Mouse (Mus musculus): Measurements from ENCODE around the gene Olfr155. TPM values are rescaled to one million over a fixed set of nuclear protein-coding genes. Genes with fewer than 3 reads are reported as not detected.

Gene Olfr155
- polyA plus RNA-seq, 1 experiment, result not detected

DNA sequence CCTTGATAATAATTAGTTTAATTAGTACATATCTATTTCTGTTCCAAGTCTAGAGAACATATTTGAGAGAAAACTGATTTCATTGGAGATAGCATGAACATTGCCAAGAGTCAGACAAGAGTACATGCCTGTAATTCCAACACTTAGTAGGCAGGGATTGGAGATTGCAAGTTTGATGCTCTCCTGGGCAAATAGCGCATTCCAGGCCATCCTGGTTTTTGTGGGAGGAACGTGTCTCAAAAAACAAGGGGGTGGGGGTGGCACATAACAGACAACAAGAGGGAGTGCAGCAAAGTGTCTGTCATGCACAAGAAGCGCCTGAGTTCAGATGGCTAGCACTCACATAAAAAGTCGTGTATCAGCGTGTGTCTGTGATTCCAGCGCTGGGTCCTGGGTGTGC is 28.2 kb downstream of the Olfr155 start:
- no peak overlapping the region for H3K4me3 ChIP-seq (ENCODE audit: insufficient read depth, low read length)
- TF ChIP-seq CTCF (IDR thresholded peaks at IDR 0.05; ENCODE audit: borderline replicate concordance, insufficient read depth, low read length) (no peak), POLR2A (IDR thresholded peaks at IDR 0.05; ENCODE audit: low read depth, low read length) (no peak)
- peaks cover 12% of the 10 kb centered on the region for H3K4me1 ChIP-seq (ENCODE audit: control insufficient read depth, insufficient read depth, low read length)
- no peak overlapping the region for H3K27ac ChIP-seq (ENCODE audit: insufficient read depth, low read length)

DNA sequence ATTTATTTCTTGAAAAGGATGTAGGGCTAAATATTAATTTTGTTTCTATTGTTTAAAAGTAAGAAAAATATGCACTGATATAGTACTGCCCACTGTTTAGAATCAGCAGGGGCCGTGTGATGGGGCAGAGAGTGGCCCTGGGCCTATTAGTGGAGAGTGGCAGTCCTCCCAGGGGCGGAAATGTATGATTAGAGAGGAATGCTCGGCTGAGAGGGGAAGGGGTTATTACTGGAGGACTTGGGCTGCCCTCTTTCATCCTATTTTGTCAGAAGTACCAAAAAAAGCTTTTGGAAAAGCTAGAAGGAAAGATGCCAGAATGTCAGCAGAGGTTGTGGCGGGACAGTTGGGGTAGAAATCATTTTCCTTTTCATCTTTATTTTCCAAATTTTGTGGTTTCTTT is 32.8 kb downstream of the Olfr155 start:
- no peak overlapping the region for H3K27ac ChIP-seq (ENCODE audit: insufficient read depth, low read length)
- H3K4me3 ChIP-seq (ENCODE audit: insufficient read depth, low read length), result no peak overlapping the region

DNA sequence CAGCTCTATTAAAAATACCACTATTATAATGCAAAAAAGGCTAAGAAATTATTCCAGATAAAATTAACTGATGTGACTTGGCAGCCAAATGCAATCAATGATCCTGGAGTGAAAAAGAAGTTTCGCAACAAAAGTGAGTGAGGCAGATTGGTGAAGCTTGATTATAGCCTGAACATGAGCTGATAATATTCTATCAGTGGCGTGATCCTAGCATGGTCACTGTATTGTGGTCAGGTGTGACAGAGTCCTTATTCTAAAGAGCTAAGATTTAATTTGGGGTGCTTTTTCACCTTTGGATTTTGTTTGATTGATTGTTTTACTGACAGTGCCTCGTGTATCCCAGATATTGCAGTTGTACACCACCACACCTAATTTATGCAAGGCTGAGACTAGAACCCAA is 39.9 kb downstream of the Olfr155 start:
- Histone ChIP-seq H3K4me1 (ENCODE audit: control insufficient read depth, insufficient read depth, low read length) (no peaks in the 10 kb centered on the region), H3K4me3 (ENCODE audit: insufficient read depth, low read length) (no peak overlapping the region), H3K27ac (ENCODE audit: insufficient read depth, low read length) (no peak overlapping the region)
- TF ChIP-seq POLR2A (IDR thresholded peaks at IDR 0.05; ENCODE audit: low read depth, low read length) (no peak), CTCF (IDR thresholded peaks at IDR 0.05; ENCODE audit: borderline replicate concordance, insufficient read depth, low read length) (no peak)

More for the DNA sequence above, 32.8 kb downstream of the Olfr155 start:
- peaks cover 6% of the 10 kb centered on the region for H3K4me1 ChIP-seq (ENCODE audit: control insufficient read depth, insufficient read depth, low read length)
- TF ChIP-seq CTCF (IDR thresholded peaks at IDR 0.05; ENCODE audit: borderline replicate concordance, insufficient read depth, low read length) (no peak), POLR2A (IDR thresholded peaks at IDR 0.05; ENCODE audit: low read depth, low read length) (no peak)

DNA sequence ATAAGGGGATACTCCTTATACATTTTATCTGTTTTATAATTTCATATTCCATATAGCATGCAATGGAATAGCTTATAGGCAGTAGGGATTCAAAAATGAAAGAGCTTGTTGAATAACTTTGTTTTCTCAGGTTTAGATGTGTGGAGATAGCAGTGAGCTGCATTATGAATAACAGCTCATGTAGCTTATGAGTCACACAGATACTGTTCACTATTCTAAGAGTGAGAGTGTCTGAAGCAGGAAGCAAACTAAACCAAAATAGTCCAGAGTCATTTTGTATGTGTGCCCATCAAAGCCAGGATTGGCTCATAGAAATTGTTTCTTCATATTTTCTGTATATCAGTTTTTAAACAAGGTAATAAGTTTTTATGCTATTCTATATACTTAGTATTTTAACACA is 45.8 kb downstream of the Olfr155 start:
- Histone ChIP-seq H3K4me3 (ENCODE audit: insufficient read depth, low read length) (no peak overlapping the region), H3K4me1 (ENCODE audit: control insufficient read depth, insufficient read depth, low read length) (peaks cover 3% of the 10 kb centered on the region; the same call in 1 of the 2 replicates), H3K27ac (ENCODE audit: insufficient read depth, low read length) (no peak overlapping the region)
- no peak for TF ChIP-seq POLR2A (IDR thresholded peaks at IDR 0.05; ENCODE audit: low read depth, low read length)
- TF ChIP-seq CTCF (IDR thresholded peaks at IDR 0.05; ENCODE audit: borderline replicate concordance, insufficient read depth, low read length), result no peak

DNA sequence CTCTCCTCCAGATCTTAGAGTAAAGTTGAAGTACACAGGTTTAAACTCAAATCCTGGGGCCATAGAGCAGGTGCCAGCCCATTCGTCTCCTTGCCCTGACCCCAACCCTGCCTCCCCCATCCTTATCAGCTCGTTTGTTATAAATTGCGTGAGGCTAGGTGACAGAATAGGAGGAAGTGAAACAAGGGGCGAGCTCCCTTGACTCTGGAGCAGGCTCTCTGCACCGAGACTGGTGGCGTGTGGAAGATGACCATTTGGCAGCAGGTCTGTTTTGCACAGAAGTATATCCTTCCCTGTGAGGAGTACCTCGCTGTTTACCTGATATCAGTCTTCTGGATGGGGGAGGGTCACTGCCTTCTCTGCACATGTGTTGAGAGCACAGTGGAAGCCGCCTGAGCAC is 47.8 kb downstream of the Olfr155 start:
- Histone ChIP-seq H3K4me3 (ENCODE audit: insufficient read depth, low read length) (no peak overlapping the region), H3K27ac (ENCODE audit: insufficient read depth, low read length) (no peak overlapping the region), H3K4me1 (ENCODE audit: control insufficient read depth, insufficient read depth, low read length) (peaks cover 3% of the 10 kb centered on the region; the same call in 1 of the 2 replicates)
- no peak for TF ChIP-seq POLR2A (IDR thresholded peaks at IDR 0.05; ENCODE audit: low read depth, low read length)

DNA sequence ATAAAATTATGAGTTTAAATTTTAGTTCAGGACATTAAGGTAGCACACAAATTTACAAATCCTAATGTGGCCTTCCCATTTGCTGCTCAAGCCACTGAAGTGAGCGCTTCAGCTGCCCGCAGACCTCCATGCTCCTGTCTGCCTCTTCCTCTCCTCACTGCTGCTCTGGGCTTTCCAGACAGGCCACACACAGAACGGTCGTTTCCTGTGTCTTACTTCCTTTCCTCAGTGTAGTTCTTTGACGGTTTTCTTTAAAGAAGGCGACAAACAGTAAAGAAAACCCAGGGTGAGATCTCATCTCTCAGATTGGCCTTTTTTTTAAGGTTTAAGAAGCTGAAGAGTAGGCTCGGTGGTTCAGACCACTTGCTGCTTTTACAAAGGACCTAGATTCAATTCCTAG is 52.3 kb downstream of the Olfr155 start:
- Histone ChIP-seq H3K4me1 (ENCODE audit: control insufficient read depth, insufficient read depth, low read length) (no peaks in the 10 kb centered on the region; the same call in 1 of the 2 replicates), H3K4me3 (ENCODE audit: insufficient read depth, low read length) (no peak overlapping the region), H3K27ac (ENCODE audit: insufficient read depth, low read length) (no peak overlapping the region)
- no peak for TF ChIP-seq POLR2A (IDR thresholded peaks at IDR 0.05; ENCODE audit: low read depth, low read length)
- no peak for TF ChIP-seq CTCF (IDR thresholded peaks at IDR 0.05; ENCODE audit: borderline replicate concordance, insufficient read depth, low read length)

DNA sequence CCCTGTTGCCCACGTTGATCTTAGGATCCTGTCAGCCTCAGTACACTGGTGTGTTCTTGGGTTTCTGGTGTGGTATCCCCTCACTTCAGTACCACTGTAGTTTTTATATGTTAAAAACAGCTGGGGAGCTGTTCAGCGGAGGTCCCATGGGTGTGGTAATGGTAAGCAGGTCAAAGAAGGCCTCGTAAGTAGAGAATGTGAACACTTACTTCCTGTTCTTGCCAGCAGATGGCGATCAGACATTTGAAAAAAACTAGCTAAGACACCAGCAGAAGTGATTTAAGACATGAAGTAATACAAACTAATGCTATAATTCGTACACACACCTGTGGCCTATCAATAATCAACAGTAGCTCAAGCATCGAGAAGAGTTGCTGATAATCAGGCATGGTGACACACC is 55.1 kb downstream of the Olfr155 start:
- TF ChIP-seq CTCF (IDR thresholded peaks at IDR 0.05; ENCODE audit: borderline replicate concordance, insufficient read depth, low read length) (no peak), POLR2A (IDR thresholded peaks at IDR 0.05; ENCODE audit: low read depth, low read length) (no peak)
- no peaks in the 10 kb centered on the region; the same call in 1 of the 2 replicates for H3K4me1 ChIP-seq (ENCODE audit: control insufficient read depth, insufficient read depth, low read length)
- no peak overlapping the region for H3K4me3 ChIP-seq (ENCODE audit: insufficient read depth, low read length)

More for the DNA sequence above, 55.1 kb downstream of the Olfr155 start:
- no peak overlapping the region for H3K27ac ChIP-seq (ENCODE audit: insufficient read depth, low read length)

Other genes starting within 250 kb of the Olfr155 start
- 60.0 and 62.1 TPM in 2 replicates for gene Npr2, start 219.6 kb upstream of the Olfr155 start, polyA plus RNA-seq (2011; ENCODE audit: insufficient read length, low read depth, missing spikeins)
- not detected in 2 replicates for gene Spag8, start 198.0 kb upstream of the Olfr155 start, polyA plus RNA-seq (2011; ENCODE audit: insufficient read length, low read depth, missing spikeins)
- 22.9 and 27.9 TPM in 2 replicates for gene Hint2, start 195.1 kb upstream of the Olfr155 start, polyA plus RNA-seq (2011; ENCODE audit: insufficient read length, low read depth, missing spikeins)
- gene Tmem8b, start 182.6 kb upstream of the Olfr155 start, polyA plus RNA-seq (2011; ENCODE audit: insufficient read length, low read depth, missing spikeins), result 5.2 and 7.4 TPM in 2 replicates
- gene Fam221b, start 182.4 kb upstream of the Olfr155 start, polyA plus RNA-seq (2011; ENCODE audit: insufficient read length, low read depth, missing spikeins), result 0.62 and 0.67 TPM in 2 replicates
- not detected in 2 replicates for gene Olfr70, start 150.8 kb upstream of the Olfr155 start, polyA plus RNA-seq (2011; ENCODE audit: insufficient read length, low read depth, missing spikeins)
- gene Olfr71, start 141.3 kb upstream of the Olfr155 start, polyA plus RNA-seq (2011; ENCODE audit: insufficient read length, low read depth, missing spikeins), result not detected in 2 replicates
- 0.33 and 0.35 TPM in 2 replicates for gene Hrct1, start 124.4 kb upstream of the Olfr155 start, polyA plus RNA-seq (2011; ENCODE audit: insufficient read length, low read depth, missing spikeins)
- gene Spaar, start 121.5 kb upstream of the Olfr155 start, polyA plus RNA-seq (2011; ENCODE audit: insufficient read length, low read depth, missing spikeins), result not detected in 2 replicates
- gene Olfr159, start 80.6 kb upstream of the Olfr155 start, polyA plus RNA-seq (2011; ENCODE audit: insufficient read length, low read depth, missing spikeins), result not detected in 2 replicates
- gene Olfr156, start 27.7 kb upstream of the Olfr155 start, polyA plus RNA-seq (2011; ENCODE audit: insufficient read length, low read depth, missing spikeins), result not detected in 2 replicates
- gene Olfr157, start 11.4 kb upstream of the Olfr155 start, polyA plus RNA-seq (2011; ENCODE audit: insufficient read length, low read depth, missing spikeins), result not detected in 2 replicates
- gene Reck, start 24.0 kb downstream of the Olfr155 start, polyA plus RNA-seq (2011; ENCODE audit: insufficient read length, low read depth, missing spikeins), result 18.5 and 25.1 TPM in 2 replicates
- 177 and 225 TPM in 2 replicates for gene Glipr2, start 105.8 kb downstream of the Olfr155 start, polyA plus RNA-seq (2011; ENCODE audit: insufficient read length, low read depth, missing spikeins)
- gene Ccin, start 131.9 kb downstream of the Olfr155 start, polyA plus RNA-seq (2011; ENCODE audit: insufficient read length, low read depth, missing spikeins), result 0.25 and 0.26 TPM in 2 replicates
- 248 and 249 TPM in 2 replicates for gene Clta, start 152.9 kb downstream of the Olfr155 start, polyA plus RNA-seq (2011; ENCODE audit: insufficient read length, low read depth, missing spikeins)
- gene Gne, start 232.6 kb downstream of the Olfr155 start, polyA plus RNA-seq (2011; ENCODE audit: insufficient read length, low read depth, missing spikeins), result 27.8 and 40.1 TPM in 2 replicates

All from embryonic fibroblast, embryonic 13.5 days (primary cell).